Mouse (Mus musculus) kidney, adult 11 months (tissue): ENCODE measurements around the gene Rcc1.

Experiments used
- DNase-seq: peaks from one replicate; pipeline ENCODE4 v3.0.0; 2022

Gene Rcc1

GRCm38 (mm10) chr4:132354571-132354970, 1.2 kb upstream of the Rcc1 start:
- DNase-seq = peak; percentile 65

GRCm38 (mm10) chr4:132352739-132353138, 666 bp downstream of the Rcc1 start:
- no peak for DNase-seq

- DNase-seq = no peak
Measured at GRCm38 (mm10) chr4:132351401-132351800, 2.0 kb downstream of the Rcc1 start.

GRCm38 (mm10) chr4:132350854-132351253, 2.6 kb downstream of the Rcc1 start:
- DNase-seq = no peak

GRCm38 (mm10) chr4:132350123-132350740, 3.2 kb downstream of the Rcc1 start:
- no peak for DNase-seq

GRCm38 (mm10) chr4:132349495-132350122, 3.8 kb downstream of the Rcc1 start:
- DNase-seq = no peak

GRCm38 (mm10) chr4:132346661-132347060, 6.7 kb downstream of the Rcc1 start:
- DNase-seq = no peak

GRCm38 (mm10) chr4:132346261-132346660, 7.1 kb downstream of the Rcc1 start:
- peak; percentile 72 for DNase-seq

GRCm38 (mm10) chr4:132345843-132346212, 7.6 kb downstream of the Rcc1 start:
- DNase-seq = no peak

GRCm38 (mm10) chr4:132345135-132345842, 8.1 kb downstream of the Rcc1 start:
- DNase-seq = peak; percentile 92

GRCm38 (mm10) chr4:132344403-132345134, 8.8 kb downstream of the Rcc1 start:
- DNase-seq = no peak

- no peak for DNase-seq
Measured at GRCm38 (mm10) chr4:132341451-132341850, 12.0 kb downstream of the Rcc1 start.

- DNase-seq = peak; percentile 84
Measured at GRCm38 (mm10) chr4:132338943-132339342, 14.5 kb downstream of the Rcc1 start.

GRCm38 (mm10) chr4:132332880-132333279, 20.5 kb downstream of the Rcc1 start:
- DNase-seq = peak; percentile 39

GRCm38 (mm10) chr4:132331960-132332359, 21.4 kb downstream of the Rcc1 start:
- no peak for DNase-seq

GRCm38 (mm10) chr4:132329835-132330354, 23.5 kb downstream of the Rcc1 start:
- no peak for DNase-seq

GRCm38 (mm10) chr4:132329115-132329834, 24.1 kb downstream of the Rcc1 start, which contains the start of gene Trnau1ap:
TSS of gene Trnau1ap (minus strand) at chr4:132329538.
- peak; percentile 86 for DNase-seq

- no peak for DNase-seq
Measured at GRCm38 (mm10) chr4:132328391-132328982, 24.9 kb downstream of the Rcc1 start.

GRCm38 (mm10) chr4:132326481-132326880, 26.9 kb downstream of the Rcc1 start:
- no peak for DNase-seq

- DNase-seq = peak; percentile 58
Measured at GRCm38 (mm10) chr4:132315711-132316110, 37.7 kb downstream of the Rcc1 start.

GRCm38 (mm10) chr4:132312627-132313026, 40.8 kb downstream of the Rcc1 start:
- no peak for DNase-seq

GRCm38 (mm10) chr4:132311801-132312200, 41.6 kb downstream of the Rcc1 start:
- DNase-seq = no peak
